Mouse (Mus musculus) midbrain, embryonic 16.5 days (tissue): ENCODE data around the gene Dpp6. TPM values are rescaled to one million over a fixed set of nuclear protein-coding genes. Genes with fewer than 3 reads are reported as not detected.

ENCODE experiments used
- ATAC-seq: fragments of 200-750 bp; cut with Nextera tagmentation; 2 replicates; pipeline ENCODE4 v1.8.0; 2017; ENCODE audit warnings: moderate TSS enrichment
- H3K27ac ChIP-seq: fragments of 300-500 bp; sonication (generic); 2 replicates; pipeline ENCODE4 v1.5.1; 2014; ENCODE audit warnings: mild to moderate bottlenecking, low read length, mixed read lengths
- H3K27me3 ChIP-seq: fragments of 300-500 bp; sonication (generic); 2 replicates; pipeline ENCODE4 v1.6.1; 2014; ENCODE audit warnings: low read depth, low read length, mixed read lengths; ENCODE audit not compliant: control insufficient read depth, insufficient read depth
- H3K36me3 ChIP-seq: fragments of 300-500 bp; sonication (generic); 2 replicates; pipeline ENCODE4 v1.6.1; 2014; ENCODE audit warnings: mild to moderate bottlenecking, low read length, moderate library complexity, mixed read lengths; ENCODE audit not compliant: control insufficient read depth, insufficient read depth
- H3K4me1 ChIP-seq: fragments of 300-500 bp; sonication (generic); 2 replicates; pipeline ENCODE4 v1.6.1; 2014; ENCODE audit warnings: mild to moderate bottlenecking, low read length, mixed read lengths; ENCODE audit not compliant: control insufficient read depth, insufficient read depth
- H3K4me2 ChIP-seq: fragments of 300-500 bp; sonication (generic); 2 replicates; pipeline ENCODE4 v1.6.1; 2014; ENCODE audit warnings: mild to moderate bottlenecking, low read length, mixed read lengths
- H3K4me3 ChIP-seq: fragments of 300-500 bp; sonication (generic); 2 replicates; pipeline ENCODE4 v1.5.1; 2014; ENCODE audit warnings: low read depth, mild to moderate bottlenecking, low read length, moderate library complexity, mixed read lengths
- H3K9ac ChIP-seq: fragments of 300-500 bp; sonication (generic); 2 replicates; pipeline ENCODE4 v1.6.1; 2014; ENCODE audit warnings: low read depth, low read length, mixed read lengths
- H3K9me3 ChIP-seq: fragments of 300-500 bp; sonication (generic); replicated peaks from 2 replicates; pipeline ENCODE4 v1.6.1; 2014; ENCODE audit warnings: mild to moderate bottlenecking, low read length, mixed read lengths; ENCODE audit not compliant: control insufficient read depth, poor library complexity, severe bottlenecking
- WGBS: fragments of 180-500 bp; shearing (Covaris S2); extraction: QIAGEN DNeasy Blood & Tissue Kit; methylation state at CpG from one replicate; pipeline ENCODE4 v1.1.7; 2014; 5-methylcytosine and 5-hydroxymethylcytosine counted together
- polyA plus RNA-seq: library from polyadenylated mRNA; unstranded; fragments of >200 nt; fragmentation: Nextera tagmentation; extraction: Ambion mirVana; gene quantifications from 2 replicates; pipeline ENCODE4 v1.2.1, GENCODE M21; 2015

Gene Dpp6
- polyA plus RNA-seq, 1 experiment from 2014 or later: 102 TPM

DNA sequence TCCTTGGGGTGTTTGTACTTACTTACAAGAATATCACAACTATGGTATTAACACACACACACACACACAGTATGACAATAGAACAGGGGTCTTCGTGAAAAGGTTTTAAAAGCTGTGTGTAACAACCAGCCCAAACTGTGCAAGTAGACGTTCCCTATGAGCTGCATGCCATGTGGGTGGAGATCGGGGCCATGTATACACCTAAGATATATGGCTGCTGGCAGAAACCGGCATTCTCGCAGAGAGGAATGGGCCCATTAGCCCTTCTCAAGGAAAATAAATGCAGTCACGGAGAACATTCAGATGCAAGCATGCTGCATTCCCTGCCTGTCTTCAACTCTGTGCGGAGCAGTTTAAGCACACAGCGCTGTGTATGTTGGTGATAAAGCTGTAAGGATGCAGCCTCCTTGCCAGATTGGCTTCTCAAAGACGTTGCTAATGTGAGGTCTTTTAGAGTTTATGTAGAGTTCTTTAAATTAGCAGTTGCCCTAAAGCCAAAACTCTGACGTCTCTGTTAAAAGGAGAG, 461.2 kb downstream of the Dpp6 start:
- 83% methylated on average over 10 of the region's 10 CpGs for WGBS
- no peaks in the 10 kb centered on the region for H3K9me3 ChIP-seq
- H3K27ac ChIP-seq: no peak overlapping the region

DNA sequence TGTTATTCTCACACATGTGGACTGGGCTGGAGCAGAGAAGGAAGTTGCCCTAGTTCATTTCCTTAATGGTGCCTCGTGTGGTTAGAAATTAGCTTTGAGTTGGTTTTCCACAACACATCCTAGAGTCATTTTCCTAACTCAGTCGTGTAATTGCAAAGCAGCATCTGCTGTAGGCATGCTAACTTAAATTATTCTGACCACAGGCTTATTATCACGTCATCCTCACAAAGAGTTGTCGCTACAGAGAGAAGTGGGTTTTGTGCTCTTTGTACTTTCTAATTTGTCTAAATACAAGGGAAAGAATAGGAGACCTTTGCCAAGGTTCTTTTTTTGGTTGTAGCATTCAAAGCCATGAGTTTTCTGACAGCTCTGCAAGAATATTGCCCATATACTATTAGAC, 469.9 kb downstream of the Dpp6 start:
- no peaks in the 10 kb centered on the region for H3K27me3 ChIP-seq
- H3K4me1 ChIP-seq: peaks cover 14% of the 10 kb centered on the region; the same call in 1 of the 2 replicates
- no peak overlapping the region for H3K9ac ChIP-seq
- no peak for ATAC-seq
- H3K36me3 ChIP-seq: no peaks in the 10 kb centered on the region
- H3K4me2 ChIP-seq: no peak overlapping the region
- no peak overlapping the region for H3K27ac ChIP-seq
- H3K9me3 ChIP-seq: no peaks in the 10 kb centered on the region
- 41% methylated on average over 4 of the region's 4 CpGs for WGBS
- H3K4me3 ChIP-seq: no peak overlapping the region

More for the DNA sequence above, 461.2 kb downstream of the Dpp6 start:
- ATAC-seq: no peak
- Histone ChIP-seq H3K27me3 (no peaks in the 10 kb centered on the region), H3K9ac (no peak overlapping the region), H3K4me2 (no peak overlapping the region), H3K36me3 (no peaks in the 10 kb centered on the region), H3K4me3 (no peak overlapping the region), H3K4me1 (0 out of 2 replicates have a peak, but pooled peaks cover 6% of the 10 kb centered on the region)

DNA sequence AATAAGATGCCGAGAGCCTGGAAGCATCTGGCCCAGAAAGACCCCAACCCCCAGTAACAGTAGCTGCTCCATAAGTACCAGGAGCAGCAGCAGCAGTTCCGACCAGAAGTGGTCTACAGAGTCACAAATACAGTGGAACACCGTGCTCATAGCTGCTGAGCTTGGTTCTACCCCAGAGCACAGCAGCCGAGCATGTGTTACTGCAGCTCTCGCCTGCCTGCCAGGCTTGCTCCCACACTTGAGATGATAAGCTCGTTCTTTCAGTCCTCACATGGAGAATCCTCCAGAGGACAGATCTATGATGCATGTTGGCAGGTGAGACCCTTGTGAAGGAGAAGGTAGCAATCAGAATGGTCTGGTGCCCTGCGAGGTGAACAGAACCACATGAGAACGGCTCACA, 474.4 kb downstream of the Dpp6 start:
- no peak for ATAC-seq
- WGBS: 87% methylated on average over 8 of the region's 8 CpGs
- no peaks in the 10 kb centered on the region for H3K9me3 ChIP-seq
- H3K4me3 ChIP-seq: no peak overlapping the region
- no peaks in the 10 kb centered on the region for H3K27me3 ChIP-seq
- no peak overlapping the region for H3K4me2 ChIP-seq
- no peak overlapping the region for H3K9ac ChIP-seq
- peaks cover 7% of the 10 kb centered on the region; the same call in 1 of the 2 replicates for H3K4me1 ChIP-seq
- 0 out of 2 replicates have a peak, but pooled peaks cover 3% of the 10 kb centered on the region for H3K36me3 ChIP-seq
- H3K27ac ChIP-seq: no peak overlapping the region

DNA sequence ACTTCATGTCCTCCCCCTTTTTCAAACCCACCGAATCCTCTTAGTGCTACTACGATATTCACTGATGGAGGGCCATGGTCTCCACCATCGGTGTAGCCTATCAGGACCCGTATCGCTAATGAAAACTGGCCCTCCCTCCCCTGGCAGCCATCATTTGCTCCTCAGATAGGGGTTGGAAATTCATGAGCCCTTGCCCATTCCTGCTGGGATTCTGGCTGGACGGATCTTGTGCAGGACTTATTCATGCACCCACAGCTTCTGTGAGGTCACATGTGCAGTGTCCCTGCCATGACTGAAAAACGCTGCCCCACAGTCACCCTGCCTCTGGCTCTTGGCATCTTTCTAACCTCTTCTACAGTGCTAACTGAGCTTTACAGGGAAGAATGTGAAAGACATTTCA, 475.2 kb downstream of the Dpp6 start:
- 95% methylated on average over 7 of the region's 7 CpGs for WGBS
- H3K9ac ChIP-seq: no peak overlapping the region
- ATAC-seq: no peak

DNA sequence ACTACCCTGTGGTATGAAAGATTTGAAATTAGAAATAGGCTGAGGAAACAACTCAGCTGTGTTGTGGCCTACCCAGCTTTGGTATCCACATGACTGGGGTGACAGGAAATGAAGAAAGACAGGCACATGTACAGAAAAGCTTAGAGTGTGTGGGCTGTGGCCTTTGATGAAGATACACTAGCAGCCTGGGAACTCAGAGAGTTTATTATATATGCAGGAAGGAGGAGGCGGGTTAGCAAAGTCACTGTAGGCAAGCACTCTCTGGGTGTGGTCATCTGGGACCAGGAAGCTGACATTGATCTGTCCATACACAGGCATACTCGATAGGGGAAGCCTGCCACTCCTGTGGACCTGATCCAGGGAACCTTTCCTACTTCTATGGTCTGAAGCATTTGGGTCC, 487.1 kb downstream of the Dpp6 start:
- Histone ChIP-seq H3K4me3 (no peak overlapping the region), H3K36me3 (no peaks in the 10 kb centered on the region), H3K9ac (no peak overlapping the region), H3K4me2 (no peak overlapping the region), H3K9me3 (no peaks in the 10 kb centered on the region), H3K4me1 (peaks cover 12% of the 10 kb centered on the region), H3K27ac (no peak overlapping the region), H3K27me3 (no peaks in the 10 kb centered on the region)
- no peak for ATAC-seq
- WGBS: 87% methylated on average over 2 of the region's 2 CpGs

More for the DNA sequence above, 475.2 kb downstream of the Dpp6 start:
- Histone ChIP-seq H3K4me1 (peaks cover under 1% of the 10 kb centered on the region; the same call in 1 of the 2 replicates), H3K36me3 (0 out of 2 replicates have a peak, but pooled peaks cover 3% of the 10 kb centered on the region), H3K27me3 (no peaks in the 10 kb centered on the region), H3K27ac (no peak overlapping the region), H3K4me3 (no peak overlapping the region), H3K4me2 (no peak overlapping the region), H3K9me3 (no peaks in the 10 kb centered on the region)

DNA sequence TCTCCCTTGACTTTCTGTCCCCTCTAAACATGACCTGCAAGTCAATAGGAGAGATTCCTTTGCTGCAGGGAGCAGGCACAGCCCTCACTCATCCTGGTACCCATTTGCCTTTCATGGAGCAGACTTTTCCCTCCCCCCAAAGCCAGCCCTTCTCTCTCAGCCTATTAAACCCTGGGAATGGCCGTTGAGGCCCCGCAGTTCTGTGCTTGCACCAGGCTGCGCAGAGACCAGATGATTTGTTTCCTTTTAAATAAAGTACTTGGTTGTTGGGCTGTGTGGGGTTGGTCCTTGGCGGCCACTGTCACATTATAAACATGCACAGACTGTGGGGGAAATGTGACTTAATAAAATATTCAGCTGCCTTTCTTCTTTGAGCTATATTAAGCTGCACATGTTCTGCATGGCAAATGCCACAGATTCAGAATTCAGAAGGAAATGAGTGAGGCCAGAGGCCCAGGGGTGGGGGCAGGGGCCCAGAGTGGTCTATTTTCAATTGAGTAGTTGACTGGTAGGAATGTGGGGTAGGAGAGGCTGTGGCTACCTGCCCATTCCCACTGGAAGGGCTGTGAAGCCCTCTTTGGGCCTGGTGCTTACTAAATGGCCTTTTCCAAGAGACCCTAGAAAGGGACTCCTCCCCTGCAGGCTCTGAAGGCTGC, 489.6 kb downstream of the Dpp6 start:
- peak; percentile 94 for ATAC-seq
- 42% methylated on average over 4 of the region's 4 CpGs for WGBS
- H3K27me3 ChIP-seq: no peaks in the 10 kb centered on the region

DNA sequence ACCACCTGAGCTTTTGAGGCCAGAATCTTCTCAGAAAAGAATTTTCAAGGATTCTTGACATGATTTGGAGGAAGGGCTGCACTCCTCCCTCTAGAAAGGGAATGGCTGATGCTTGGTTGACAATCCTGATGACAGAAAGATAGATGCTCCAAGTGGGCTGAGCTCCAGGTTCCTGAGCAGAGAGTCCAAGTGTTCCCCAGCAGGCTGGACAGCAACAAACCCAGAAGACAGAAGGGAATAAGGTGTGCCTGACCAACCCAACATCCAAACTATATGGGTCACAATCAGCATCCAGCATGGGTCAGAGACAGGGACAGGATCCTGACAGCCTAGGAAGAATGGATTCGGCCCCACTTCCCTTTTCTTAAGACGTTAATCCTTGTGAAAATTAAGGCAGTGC, 493.2 kb downstream of the Dpp6 start:
- Histone ChIP-seq H3K9ac (no peak overlapping the region), H3K9me3 (no peaks in the 10 kb centered on the region), H3K4me2 (no peak overlapping the region), H3K4me1 (peaks cover 12% of the 10 kb centered on the region), H3K36me3 (no peaks in the 10 kb centered on the region), H3K27ac (no peak overlapping the region), H3K27me3 (no peaks in the 10 kb centered on the region), H3K4me3 (no peak overlapping the region)
- ATAC-seq: no peak
- 68% methylated on average over 2 of the region's 2 CpGs for WGBS

More for the DNA sequence above, 489.6 kb downstream of the Dpp6 start:
- H3K4me2 ChIP-seq: no peak overlapping the region
- H3K4me1 ChIP-seq: peaks cover 12% of the 10 kb centered on the region
- H3K36me3 ChIP-seq: no peaks in the 10 kb centered on the region
- peak overlapping the region; percentile 64 for H3K27ac ChIP-seq
- H3K4me3 ChIP-seq: no peak overlapping the region
- H3K9ac ChIP-seq: no peak overlapping the region
- H3K9me3 ChIP-seq: no peaks in the 10 kb centered on the region

DNA sequence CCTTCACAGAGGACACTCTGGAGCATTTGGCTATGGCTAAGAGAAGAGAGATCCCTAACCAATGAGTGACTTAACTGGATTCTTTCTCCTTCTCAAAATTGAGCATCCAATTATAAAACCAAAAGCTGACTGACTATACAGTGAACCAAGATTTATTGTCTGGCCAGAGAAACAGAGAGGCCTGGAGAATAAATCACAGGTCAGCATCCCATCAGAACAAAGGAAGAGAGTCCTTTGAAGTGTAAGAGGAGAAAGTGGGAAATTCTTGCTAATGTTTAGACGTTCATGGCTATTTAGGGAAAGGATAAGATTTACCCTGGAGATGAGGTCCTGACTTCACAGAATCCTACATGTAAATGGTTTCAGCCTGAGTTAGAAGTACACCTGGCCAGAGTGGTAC, 499.7 kb downstream of the Dpp6 start:
- H3K27ac ChIP-seq: no peak overlapping the region
- no peak overlapping the region for H3K9ac ChIP-seq
- H3K27me3 ChIP-seq: no peaks in the 10 kb centered on the region
- no peak for ATAC-seq
- H3K4me1 ChIP-seq: no peaks in the 10 kb centered on the region
- no peak overlapping the region for H3K4me2 ChIP-seq
- 46% methylated on average over 1 of the region's 1 CpGs for WGBS
- H3K4me3 ChIP-seq: no peak overlapping the region
- no peaks in the 10 kb centered on the region for H3K9me3 ChIP-seq
- no peaks in the 10 kb centered on the region for H3K36me3 ChIP-seq

DNA sequence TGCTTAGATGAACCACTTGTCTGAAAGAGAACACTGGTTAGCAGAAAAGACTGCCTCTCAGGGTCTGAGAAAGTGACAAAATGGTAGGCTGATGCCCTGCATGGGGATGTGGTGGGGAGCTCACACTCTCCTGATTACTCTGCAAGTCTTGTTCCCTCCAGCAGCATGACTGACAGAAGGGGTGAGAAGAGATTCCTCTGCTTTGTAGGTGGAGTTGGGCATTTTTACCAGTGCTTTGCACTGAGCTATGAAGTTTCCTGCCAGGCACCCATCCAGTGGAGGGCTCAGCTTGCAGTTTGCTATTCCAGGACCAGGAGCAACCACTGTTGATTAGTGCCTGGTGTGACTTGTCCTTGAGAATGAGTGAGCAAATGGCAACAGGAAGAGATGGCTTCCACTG, 500.3 kb downstream of the Dpp6 start:
- H3K27ac ChIP-seq: no peak overlapping the region
- no peaks in the 10 kb centered on the region for H3K9me3 ChIP-seq
- no peak overlapping the region for H3K4me2 ChIP-seq
- H3K36me3 ChIP-seq: no peaks in the 10 kb centered on the region
- no peak overlapping the region for H3K4me3 ChIP-seq
- peaks cover 2% of the 10 kb centered on the region; the same call in 1 of the 2 replicates for H3K4me1 ChIP-seq
- H3K27me3 ChIP-seq: no peaks in the 10 kb centered on the region
- no peak overlapping the region for H3K9ac ChIP-seq
- no peak for ATAC-seq
